Mouse (Mus musculus) erythroblast, embryonic 14.5 days (primary cell): ENCODE data around the gene Cnot10. TPM values are rescaled to one million over a fixed set of nuclear protein-coding genes. Genes with fewer than 3 reads are reported as not detected.

Source experiments
- H3K27me3 ChIP-seq: 2 replicates; pipeline ENCODE4 v1.6.1; 2012; ENCODE audit warnings: inconsistent platforms; ENCODE audit not compliant: control insufficient read depth
- H3K36me3 ChIP-seq: 2 replicates; pipeline ENCODE4 v1.6.1; 2012; ENCODE audit warnings: mild to moderate bottlenecking, inconsistent platforms; ENCODE audit not compliant: control insufficient read depth
- H3K4me1 ChIP-seq: 2 replicates; pipeline ENCODE4 v1.6.1; 2012; ENCODE audit warnings: inconsistent platforms; ENCODE audit not compliant: control insufficient read depth
- H3K4me3 ChIP-seq: replicated peaks from 2 replicates; pipeline ENCODE3; 2012; ENCODE audit warnings: moderate library complexity, mild to moderate bottlenecking, inconsistent platforms
- H3K9me3 ChIP-seq: 2 replicates; pipeline ENCODE4 v1.6.1; 2012; ENCODE audit warnings: low read length, inconsistent platforms, mixed read lengths; ENCODE audit not compliant: control insufficient read depth
- GATA1 ChIP-seq: IDR thresholded peaks from 2 replicates; pipeline ENCODE4 v1.6.1; 2012; ENCODE audit warnings: low read length, inconsistent platforms, mixed read lengths
- TAL1 ChIP-seq: IDR thresholded peaks from 3 replicates; pipeline ENCODE4 v1.6.1; 2012; ENCODE audit warnings: low read length, inconsistent platforms, mixed read lengths
- polyA plus RNA-seq: library from polyadenylated mRNA; stranded (reverse); fragments of >175 nt; gene quantifications from 2 replicates; pipeline ENCODE4 v1.2.3, GENCODE M21; 2012

The Cnot10 gene
- polyA plus RNA-seq: 1.6 TPM in 2 replicates

DNA sequence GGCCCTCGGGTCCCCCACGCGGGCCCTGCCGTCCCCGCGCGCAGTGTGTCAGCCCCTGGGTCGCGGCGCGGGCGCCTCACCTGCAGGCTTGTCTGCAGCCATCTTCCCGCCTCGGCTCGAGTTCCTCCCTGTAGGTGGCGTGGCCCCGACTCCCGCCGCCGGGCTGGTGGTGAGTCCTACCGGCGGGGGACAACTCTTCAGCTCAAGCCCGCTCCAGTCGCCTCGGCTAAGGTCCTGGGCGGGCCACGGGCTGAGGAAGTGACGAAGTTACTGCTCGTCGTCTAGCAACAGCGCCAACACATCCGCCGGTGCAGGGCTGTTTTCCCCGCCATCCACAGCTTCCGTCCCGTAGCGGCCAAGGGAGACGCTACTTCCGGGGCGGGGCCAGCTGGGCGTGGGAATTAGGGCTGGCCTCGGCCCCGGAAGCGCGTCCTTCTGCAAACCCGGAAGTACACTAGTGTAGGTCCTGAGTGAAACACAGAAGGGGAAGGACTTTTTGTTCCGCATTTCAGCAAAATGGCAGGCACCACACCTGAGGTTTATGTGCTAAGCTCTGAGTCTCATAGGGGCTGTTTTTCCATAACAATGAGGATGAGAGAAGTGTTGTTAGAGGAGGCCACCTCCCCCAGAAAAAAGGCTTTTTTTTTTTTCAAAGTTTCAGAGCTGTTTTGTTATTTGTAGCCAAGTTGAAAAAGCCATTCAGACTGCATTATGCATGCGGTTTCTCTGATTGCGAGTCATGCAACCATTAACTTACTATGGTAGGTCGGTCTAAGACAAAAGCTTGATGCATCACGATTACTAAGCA is at the start of gene Cnot10:
Gene Cnot10, minus strand, starts transcription at position 346 of the 808 bp plus-strand sequence.
- H3K27me3 ChIP-seq: peaks cover 15% of the 10 kb centered on the region

DNA sequence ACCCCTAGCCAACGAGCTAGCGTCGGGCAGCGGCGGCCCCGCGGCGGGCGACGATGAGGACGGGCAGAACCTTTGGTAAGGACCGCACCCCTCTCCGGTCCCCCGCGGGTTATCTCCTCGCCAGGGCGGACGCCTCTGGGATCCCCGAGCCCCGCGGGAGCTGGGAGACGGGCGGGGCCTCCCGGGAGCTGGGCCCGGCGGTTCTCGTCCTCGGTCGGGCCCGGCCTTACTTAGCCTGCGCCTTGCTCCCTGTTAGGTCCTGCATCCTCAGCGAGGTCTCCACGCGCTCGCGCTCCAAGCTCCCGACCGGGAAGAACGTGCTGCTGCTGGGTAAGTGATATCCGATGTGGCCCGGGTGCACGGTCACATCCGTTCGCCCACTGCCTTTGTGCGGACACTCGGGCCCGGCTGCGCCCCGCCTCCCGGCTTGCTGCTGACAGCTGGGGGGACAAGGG is 49.0 kb upstream of the Cnot10 start:
- peak overlapping the region; percentile 87 for H3K4me3 ChIP-seq
- H3K9me3 ChIP-seq: peaks cover 3% of the 10 kb centered on the region
- peaks cover 26% of the 10 kb centered on the region for H3K36me3 ChIP-seq
- no peaks in the 10 kb centered on the region for H3K27me3 ChIP-seq
- H3K4me1 ChIP-seq: peaks cover 26% of the 10 kb centered on the region
- TF ChIP-seq TAL1: no peak
- TF ChIP-seq GATA1: no peak

More for the DNA sequence above, at the start of gene Cnot10:
- Histone ChIP-seq H3K9me3 (no peaks in the 10 kb centered on the region), H3K4me3 (peak within 1 kb of the TSS; percentile 93), H3K4me1 (peaks cover 38% of the 10 kb centered on the region), H3K36me3 (peaks cover 27% of the 10 kb centered on the region)
- TF ChIP-seq GATA1: no peak
- TF ChIP-seq TAL1: no peak

DNA sequence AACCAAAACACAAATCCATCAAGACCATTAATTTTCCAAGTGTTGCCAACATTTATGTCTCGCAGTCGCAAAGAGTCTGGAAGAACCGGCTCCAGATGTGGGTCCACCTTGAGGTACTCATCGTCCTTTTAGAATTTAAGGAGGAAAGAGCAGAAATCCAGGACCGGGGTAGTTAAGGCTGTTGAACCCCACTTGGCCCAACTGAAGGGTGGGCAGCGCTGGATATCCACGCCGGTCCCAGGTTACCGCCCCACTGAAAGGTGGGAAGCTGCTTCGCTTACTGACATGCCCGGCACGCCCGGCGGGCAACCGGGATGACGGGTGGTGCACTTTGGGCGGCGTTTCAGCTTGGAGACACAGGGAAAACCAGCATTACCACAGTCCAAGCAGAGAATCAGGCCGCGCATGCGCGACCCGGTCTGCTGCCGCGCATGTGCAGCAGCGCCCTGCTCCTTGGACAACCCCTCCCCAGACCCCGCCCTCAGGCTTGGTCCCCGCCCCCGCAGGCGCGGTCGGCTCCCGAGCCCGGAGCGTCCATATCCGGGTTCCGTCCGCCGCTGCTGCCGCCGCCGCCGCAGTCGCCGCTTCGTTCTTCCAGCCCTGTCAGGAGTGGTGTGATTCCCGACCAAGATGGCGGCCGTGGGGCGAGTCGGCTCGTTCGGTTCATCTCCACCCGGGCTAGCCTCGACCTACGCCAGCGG is 48.4 kb upstream of the Cnot10 start, which contains the start of gene Dync1li1:
Gene Dync1li1, plus strand, starts transcription at position 539 of the 701 bp plus-strand sequence.
- H3K36me3 ChIP-seq: peaks cover 23% of the 10 kb centered on the region
- TF ChIP-seq TAL1 (no peak), GATA1 (no peak)
- H3K4me3 ChIP-seq: peak within 1 kb of the TSS; percentile 87
- peaks cover 26% of the 10 kb centered on the region for H3K4me1 ChIP-seq
- H3K27me3 ChIP-seq: no peaks in the 10 kb centered on the region
- peaks cover 3% of the 10 kb centered on the region for H3K9me3 ChIP-seq

DNA sequence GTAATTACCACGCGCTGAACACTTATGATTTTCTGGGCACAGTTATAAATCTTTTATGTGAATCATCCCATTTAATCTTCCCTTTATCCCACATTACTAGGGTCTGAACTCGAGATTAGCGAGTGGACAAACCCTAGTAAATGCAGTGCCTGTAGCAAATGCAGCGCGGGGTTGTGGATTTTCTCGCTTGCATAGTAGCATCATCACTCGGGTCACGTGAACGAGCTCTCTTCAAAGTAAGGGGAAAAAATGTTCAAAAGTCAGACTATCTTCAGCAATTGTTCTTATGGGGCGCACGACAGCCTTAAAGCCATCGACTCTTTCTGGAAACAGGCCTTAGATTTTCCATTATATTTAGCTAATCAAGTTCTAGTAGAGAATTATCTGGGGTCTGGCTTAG is 47.7 kb upstream of the Cnot10 start:
- peak overlapping the region; percentile 87 for H3K4me3 ChIP-seq
- H3K27me3 ChIP-seq: no peaks in the 10 kb centered on the region
- TF ChIP-seq GATA1 (no peak), TAL1 (no peak)
- H3K4me1 ChIP-seq: peaks cover 26% of the 10 kb centered on the region
- H3K36me3 ChIP-seq: peaks cover 19% of the 10 kb centered on the region
- H3K9me3 ChIP-seq: peaks cover 3% of the 10 kb centered on the region

DNA sequence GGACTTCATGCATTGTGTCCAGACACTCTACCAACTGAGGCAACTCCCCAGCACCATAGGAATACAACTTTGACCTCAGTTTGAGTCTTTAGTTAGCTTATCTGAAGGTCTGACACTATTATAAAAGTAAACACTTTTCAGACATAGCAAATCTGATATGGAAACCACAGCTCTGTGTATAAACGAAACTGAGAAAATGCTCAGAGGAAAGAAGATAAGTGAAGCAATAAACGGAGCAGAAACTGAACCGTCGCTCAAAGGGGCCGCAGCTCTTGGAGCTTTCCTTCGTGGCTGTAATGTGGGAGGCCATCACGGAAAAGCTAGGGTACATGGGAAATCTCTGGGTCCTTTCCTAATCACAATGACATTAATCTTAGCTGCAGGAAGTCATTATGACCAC is 46.3 kb upstream of the Cnot10 start:
- TF ChIP-seq GATA1 (no peak), TAL1 (no peak)
- peaks cover 26% of the 10 kb centered on the region for H3K4me1 ChIP-seq
- peaks cover 9% of the 10 kb centered on the region for H3K36me3 ChIP-seq
- H3K27me3 ChIP-seq: no peaks in the 10 kb centered on the region
- H3K4me3 ChIP-seq: no peak overlapping the region
- peaks cover 3% of the 10 kb centered on the region for H3K9me3 ChIP-seq

DNA sequence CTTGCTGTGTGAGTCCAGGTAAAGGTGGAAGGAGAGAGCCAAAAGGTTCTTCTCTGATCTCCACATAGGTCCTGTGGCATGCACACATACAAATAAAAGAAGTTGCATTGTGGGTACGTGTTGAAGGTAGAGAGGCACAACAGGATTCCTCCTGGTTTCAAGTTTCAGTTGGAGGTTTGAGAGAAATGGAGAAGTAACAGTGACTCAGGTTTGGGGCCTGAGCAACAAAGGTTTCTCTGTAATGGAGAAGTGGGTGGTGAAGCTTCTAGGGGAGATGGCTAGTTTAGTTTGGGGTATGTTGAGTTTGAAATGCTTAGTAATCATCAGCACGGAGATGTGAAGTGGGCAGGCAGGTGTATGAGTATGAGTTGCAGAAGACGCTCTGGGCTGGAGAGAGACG is 42.2 kb upstream of the Cnot10 start:
- Histone ChIP-seq H3K4me3 (no peak overlapping the region), H3K4me1 (no peaks in the 10 kb centered on the region; the same call in 1 of the 2 replicates), H3K9me3 (peaks cover 3% of the 10 kb centered on the region), H3K36me3 (no peaks in the 10 kb centered on the region), H3K27me3 (no peaks in the 10 kb centered on the region)
- TF ChIP-seq GATA1 (no peak), TAL1 (no peak)

DNA sequence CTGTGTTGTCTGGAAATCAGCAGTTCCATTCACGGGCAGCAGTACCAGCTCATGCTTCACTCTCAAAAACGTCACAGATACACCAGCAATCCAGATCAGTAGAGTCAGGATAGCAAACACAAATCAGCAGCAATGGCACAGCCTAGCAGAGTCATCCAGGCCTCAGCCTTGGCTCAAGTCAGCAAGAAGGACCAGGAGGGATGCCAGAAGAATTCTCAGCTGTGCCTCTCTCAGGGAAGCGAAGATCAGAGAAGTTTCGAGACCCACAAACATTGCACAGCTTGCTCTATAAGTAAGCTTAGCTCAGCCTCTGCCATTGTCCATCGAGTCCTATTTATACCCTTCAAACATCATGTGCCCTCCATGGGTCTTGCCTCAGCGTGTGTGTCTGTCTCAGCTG is 40.5 kb upstream of the Cnot10 start:
- Histone ChIP-seq H3K36me3 (no peaks in the 10 kb centered on the region), H3K4me3 (no peak overlapping the region), H3K27me3 (no peaks in the 10 kb centered on the region), H3K9me3 (peaks cover 3% of the 10 kb centered on the region), H3K4me1 (no peaks in the 10 kb centered on the region)
- TF ChIP-seq GATA1: no peak
- TF ChIP-seq TAL1: no peak

DNA sequence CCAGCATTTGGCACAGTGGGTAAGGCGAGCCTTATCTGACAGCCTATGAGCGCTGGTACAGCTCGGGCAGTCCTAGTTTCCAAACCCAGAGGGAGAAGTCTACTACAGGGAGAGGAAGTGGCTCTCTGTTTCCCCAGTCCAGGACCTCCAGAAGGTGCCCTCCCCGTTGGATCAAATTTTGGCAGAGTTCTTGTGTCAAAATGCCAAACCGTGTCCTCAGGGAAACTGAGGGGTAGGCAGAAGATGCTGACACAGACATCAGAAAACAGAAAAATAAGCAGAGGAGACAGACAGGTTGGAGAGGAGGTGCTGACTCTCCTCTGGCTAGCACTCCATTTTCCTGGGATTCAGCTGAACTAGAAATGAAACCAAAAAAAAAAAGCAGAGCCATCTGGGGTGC is 40.0 kb upstream of the Cnot10 start:
- Histone ChIP-seq H3K4me1 (no peaks in the 10 kb centered on the region), H3K36me3 (no peaks in the 10 kb centered on the region), H3K27me3 (no peaks in the 10 kb centered on the region), H3K4me3 (no peak overlapping the region), H3K9me3 (peaks cover 3% of the 10 kb centered on the region)
- TF ChIP-seq GATA1: no peak
- no peak for TF ChIP-seq TAL1

DNA sequence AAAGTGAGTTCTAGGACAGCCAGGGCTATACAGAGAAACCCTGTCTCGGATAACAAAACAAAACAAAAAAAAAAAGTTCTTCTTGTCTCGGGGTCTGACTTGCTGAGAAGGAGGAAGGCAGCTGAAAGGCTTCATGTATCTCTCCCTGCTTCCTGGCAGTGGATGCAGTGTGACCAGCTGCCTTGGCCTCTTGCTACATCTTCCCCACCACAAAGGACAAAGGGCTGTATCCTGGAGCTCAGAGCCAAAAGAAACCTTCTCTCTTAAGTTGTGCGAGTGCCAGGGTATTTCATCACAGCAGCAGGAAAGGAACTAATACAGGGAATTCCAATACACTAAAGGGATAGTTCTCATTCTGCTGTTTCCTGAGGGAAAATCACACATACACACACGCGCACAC is 38.6 kb upstream of the Cnot10 start:
- peaks cover 4% of the 10 kb centered on the region; the same call in 1 of the 2 replicates for H3K27me3 ChIP-seq
- TF ChIP-seq TAL1: no peak
- TF ChIP-seq GATA1: no peak
- H3K4me3 ChIP-seq: no peak overlapping the region
- no peaks in the 10 kb centered on the region for H3K4me1 ChIP-seq
- H3K36me3 ChIP-seq: no peaks in the 10 kb centered on the region
- H3K9me3 ChIP-seq: no peaks in the 10 kb centered on the region
